ENCODE assay signal across 7 mouse cellular contexts in genomic region chr5:134639269-134639682, GRCm38 (mm10). TPM values are rescaled to one million over a fixed set of nuclear protein-coding genes. Genes with fewer than 3 reads are reported as not detected.
DNase-seq lines count a peak whose midpoint lies in the region; ATAC-seq lines count a peak whose summit lies in the region.

Gene Eif4h, minus strand, starts transcription at chr5:134639490.

- peak; percentile 99 for DNase-seq in adrenal gland, adult 2 months
- DNase-seq in embryo, embryonic 11.5 days (ENCODE audit: low read depth, low spot score): peak; percentile 96
- DNase-seq in gastrocnemius, postnatal 36 days: peak; percentile 95 to 96
- peak; percentile 97 for DNase-seq in left cerebral cortex, postnatal 25 days (ENCODE audit: low spot score in 2 of 2)
- peak; percentile 97 for DNase-seq in midbrain, embryonic 10.5 days (ENCODE audit: low spot score)
- peak; percentile 98 for DNase-seq in right cerebral cortex, postnatal 4 days

- H3K27ac ChIP-seq in intestine, embryonic 15.5 days: peak within 1 kb of the TSS; percentile 96
- H3K27ac ChIP-seq in midbrain, embryonic 10.5 days (replicated peaks): peak within 1 kb of the TSS; percentile 97

- peaks cover 7% of the 10 kb centered on the region; the same call in 1 of the 2 replicates for H3K36me3 ChIP-seq in intestine, embryonic 15.5 days
- peaks cover 33% of the 10 kb centered on the region for H3K36me3 ChIP-seq in midbrain, embryonic 10.5 days

- H3K4me1 ChIP-seq in intestine, embryonic 15.5 days (replicated peaks): peaks cover 8% of the 10 kb centered on the region; the same call in 1 of the 2 replicates
- peaks cover 17% of the 10 kb centered on the region for H3K4me1 ChIP-seq in midbrain, embryonic 10.5 days

- under 1% methylated on average over 52 of the region's 52 CpGs for WGBS in intestine, embryonic 15.5 days
- 0% methylated on average over 52 of the region's 52 CpGs for WGBS in midbrain, embryonic 10.5 days

- peak; percentile 96 for ATAC-seq in intestine, embryonic 15.5 days

- H3K9me3 ChIP-seq in intestine, embryonic 15.5 days: no peaks in the 10 kb centered on the region
- H3K9me3 ChIP-seq in midbrain, embryonic 10.5 days (replicated peaks): no peaks in the 10 kb centered on the region

- H3K4me3 ChIP-seq in intestine, embryonic 15.5 days (replicated peaks): peak within 1 kb of the TSS; percentile 100
- peak within 1 kb of the TSS; percentile 86 for H3K4me3 ChIP-seq in midbrain, embryonic 10.5 days

- intact Hi-C loops in gastrocnemius, postnatal 36 days (cut with DNase I): no loop called here
- intact Hi-C loops in left cerebral cortex, postnatal 25 days (cut with DNase I): no loop called here

- no peaks in the 10 kb centered on the region for H3K27me3 ChIP-seq in intestine, embryonic 15.5 days (replicated peaks)
- H3K27me3 ChIP-seq in midbrain, embryonic 10.5 days (ENCODE audit: low read depth, poor library complexity, severe bottlenecking): no peaks in the 10 kb centered on the region

- peak within 1 kb of the TSS; percentile 100 for H3K9ac ChIP-seq in intestine, embryonic 15.5 days

- H3K4me2 ChIP-seq in intestine, embryonic 15.5 days (replicated peaks): peak within 1 kb of the TSS; percentile 79

RNA-seq across cellular contexts. Expression of gene Eif4h, which starts in this region (rescaled TPM):
- 100 to 1,000 TPM; 243 to 252 TPM for total RNA-seq in adrenal gland, adult 2 months (2021)
- 186 and 212 TPM in 2 replicates for polyA plus RNA-seq in adrenal gland, adult 2 months (2012; rRNA removed)
- total RNA-seq in gastrocnemius, postnatal 36 days (2021): 10 to 100 TPM; 90.2 to 93.5 TPM
- 382 and 397 TPM in 2 replicates for polyA plus RNA-seq in intestine, embryonic 15.5 days (2015; fragmentation: Nextera tagmentation; extraction: Ambion mirVana)
- 100 to 1,000 TPM; 334 to 352 TPM for total RNA-seq in left cerebral cortex, postnatal 25 days (2021)
- polyA plus RNA-seq in midbrain, embryonic 10.5 days (2016; fragmentation: Nextera tagmentation; extraction: Ambion mirVana): 537 and 556 TPM in 2 replicates

Comparison
In these comparisons a context has a peak if more than half of its experiments do, and no peak if none do; other contexts are left out.
1. Peak in every context shown above with its lines: DNase-seq, ATAC-seq, H3K4me3 ChIP-seq and H3K27ac ChIP-seq.